Mouse (Mus musculus) kidney, postnatal 0 days (tissue): ENCODE data around the gene Mmd2. TPM values are rescaled to one million over a fixed set of nuclear protein-coding genes. Genes with fewer than 3 reads are reported as not detected.
A peak's percentile ranks its signal among the peaks of the same experiment; 100 is the strongest.

Experiments used
- ATAC-seq: fragments of 200-750 bp; cut with Nextera tagmentation; replicated peaks from 2 replicates; pipeline ENCODE4 v1.8.0; 2017; ENCODE audit warnings: low read depth, moderate number of reproducible peaks, moderate TSS enrichment, moderate library complexity; ENCODE audit not compliant: low FRiP score
- DNase-seq: peaks from one replicate; pipeline ENCODE4 v3.0.0-alpha.2; 2016; ENCODE audit warnings: low spot score
- H3K27ac ChIP-seq: fragments of 300-500 bp; sonication (generic); 2 replicates; pipeline ENCODE4 v1.5.1; 2014; ENCODE audit warnings: mild to moderate bottlenecking
- H3K27me3 ChIP-seq: fragments of 300-500 bp; sonication (generic); 2 replicates; pipeline ENCODE4 v1.6.1; 2014; ENCODE audit warnings: low read length, mixed read lengths; ENCODE audit not compliant: insufficient read depth
- H3K36me3 ChIP-seq: fragments of 300-500 bp; sonication (generic); 2 replicates; pipeline ENCODE4 v1.6.1; 2014; ENCODE audit warnings: low read length, mixed read lengths; ENCODE audit not compliant: insufficient read depth
- H3K4me1 ChIP-seq: fragments of 300-500 bp; sonication (generic); replicated peaks from 2 replicates; pipeline ENCODE4 v1.6.1; 2014; ENCODE audit warnings: antibody characterized with exemption, low read length, mixed read lengths; ENCODE audit not compliant: insufficient read depth
- H3K4me2 ChIP-seq: fragments of 300-500 bp; sonication (generic); 2 replicates; pipeline ENCODE4 v1.6.1; 2014; ENCODE audit warnings: mild to moderate bottlenecking, low read length, moderate library complexity, mixed read lengths
- H3K4me3 ChIP-seq: fragments of 300-500 bp; sonication (generic); replicated peaks from 2 replicates; pipeline ENCODE4 v1.5.1; 2014; ENCODE audit warnings: low read depth, low read length
- H3K9ac ChIP-seq: fragments of 300-500 bp; sonication (generic); 2 replicates; pipeline ENCODE4 v1.6.1; 2014; ENCODE audit warnings: low read depth, low read length
- H3K9me3 ChIP-seq: fragments of 300-500 bp; sonication (generic); replicated peaks from 2 replicates; pipeline ENCODE4 v1.6.1; 2016; ENCODE audit warnings: low read length, inconsistent platforms, mixed read lengths
- CTCF ChIP-seq: IDR thresholded peaks from 2 replicates; pipeline ENCODE4 v1.5.1; 2016; ENCODE audit warnings: antibody characterized with exemption, low read depth, mild to moderate bottlenecking, moderate library complexity
- WGBS: fragments of 180-500 bp; shearing (Covaris S2); extraction: QIAGEN DNeasy Blood & Tissue Kit; methylation state at CpG from one replicate; pipeline ENCODE4 v1.1.7; 2014; 5-methylcytosine and 5-hydroxymethylcytosine counted together
- polyA plus RNA-seq: library from polyadenylated mRNA; unstranded; fragments of >200 nt; fragmentation: Nextera tagmentation; extraction: Ambion mirVana; gene quantifications from 2 replicates; pipeline ENCODE4 v1.2.1, GENCODE M21; 2015

The Mmd2 gene
- polyA plus RNA-seq, 1 experiment from 2014 or later = 0.64 TPM

GRCm38 (mm10) chr5:142545014-142545795, 63.4 kb downstream of the Mmd2 start:
- H3K27me3 ChIP-seq = no peaks in the 10 kb centered on the region
- TF ChIP-seq CTCF = no peak
- no peak overlapping the region for H3K4me3 ChIP-seq
- no peaks in the 10 kb centered on the region for H3K36me3 ChIP-seq
- no peak overlapping the region for H3K4me2 ChIP-seq
- no peak for ATAC-seq
- no peaks in the 10 kb centered on the region for H3K9me3 ChIP-seq
- no peak overlapping the region for H3K9ac ChIP-seq
- H3K27ac ChIP-seq = no peak overlapping the region
- peak; percentile 54 for DNase-seq
- peaks cover 8% of the 10 kb centered on the region; the same call in 1 of the 2 replicates for H3K4me1 ChIP-seq
- WGBS = 62% methylated on average over 5 of the region's 5 CpGs

GRCm38 (mm10) chr5:142537286-142537685, 71.3 kb downstream of the Mmd2 start:
- no peaks in the 10 kb centered on the region for H3K36me3 ChIP-seq
- no peak for TF ChIP-seq CTCF
- no peak overlapping the region for H3K9ac ChIP-seq
- DNase-seq = no peak
- no peak for ATAC-seq
- no peaks in the 10 kb centered on the region for H3K9me3 ChIP-seq
- H3K4me3 ChIP-seq = no peak overlapping the region
- H3K4me1 ChIP-seq = no peaks in the 10 kb centered on the region
- H3K27ac ChIP-seq = no peak overlapping the region
- H3K4me2 ChIP-seq = no peak overlapping the region
- H3K27me3 ChIP-seq = no peaks in the 10 kb centered on the region
- 74% methylated on average over 3 of the region's 3 CpGs for WGBS

GRCm38 (mm10) chr5:142535388-142535787, 73.2 kb downstream of the Mmd2 start:
- H3K4me2 ChIP-seq = no peak overlapping the region
- no peak overlapping the region for H3K27ac ChIP-seq
- no peaks in the 10 kb centered on the region for H3K9me3 ChIP-seq
- H3K36me3 ChIP-seq = no peaks in the 10 kb centered on the region
- no peak overlapping the region for H3K9ac ChIP-seq
- no peak overlapping the region for H3K4me3 ChIP-seq
- no peak for ATAC-seq
- H3K4me1 ChIP-seq = no peaks in the 10 kb centered on the region
- no peak for TF ChIP-seq CTCF
- DNase-seq = no peak
- H3K27me3 ChIP-seq = no peaks in the 10 kb centered on the region
- WGBS = 79% methylated on average over 4 of the region's 4 CpGs

GRCm38 (mm10) chr5:142529915-142530314, 78.7 kb downstream of the Mmd2 start, which contains the start of gene Papolb:
TSS of gene Papolb (minus strand) at chr5:142530076.
- no peak for DNase-seq
- H3K36me3 ChIP-seq = no peaks in the 10 kb centered on the region

GRCm38 (mm10) chr5:142524711-142525464, 83.7 kb downstream of the Mmd2 start:
- Histone ChIP-seq H3K4me2 (no peak overlapping the region), H3K4me1 (no peaks in the 10 kb centered on the region), H3K4me3 (no peak overlapping the region), H3K36me3 (no peaks in the 10 kb centered on the region), H3K9ac (no peak overlapping the region), H3K27me3 (no peaks in the 10 kb centered on the region; the same call in 1 of the 2 replicates), H3K9me3 (0 out of 2 replicates have a peak, but pooled peaks cover 3% of the 10 kb centered on the region), H3K27ac (no peak overlapping the region)
- no peak for TF ChIP-seq CTCF
- no peak for ATAC-seq
- DNase-seq = no peak
- 66% methylated on average over 8 of the region's 8 CpGs for WGBS

More at GRCm38 (mm10) chr5:142529915-142530314, 78.7 kb downstream of the Mmd2 start, which contains the start of gene Papolb:
- Histone ChIP-seq H3K4me2 (peak within 1 kb of the TSS; percentile 36), H3K4me3 (0 out of 2 replicates have a peak within 1 kb of the TSS, but pooled peaks have one; percentile 11), H3K9me3 (no peaks in the 10 kb centered on the region), H3K27ac (no peak within 1 kb of the TSS), H3K4me1 (no peaks in the 10 kb centered on the region), H3K27me3 (no peaks in the 10 kb centered on the region; the same call in 1 of the 2 replicates), H3K9ac (no peak within 1 kb of the TSS)
- no peak for ATAC-seq
- 32% methylated on average over 40 of the region's 41 CpGs for WGBS
- TF ChIP-seq CTCF = no peak

GRCm38 (mm10) chr5:142521195-142521866, 87.3 kb downstream of the Mmd2 start:
- Histone ChIP-seq H3K27me3 (no peaks in the 10 kb centered on the region), H3K9me3 (0 out of 2 replicates have a peak, but pooled peaks cover 3% of the 10 kb centered on the region), H3K4me3 (no peak overlapping the region), H3K4me2 (no peak overlapping the region), H3K36me3 (no peaks in the 10 kb centered on the region), H3K4me1 (no peaks in the 10 kb centered on the region), H3K9ac (no peak overlapping the region), H3K27ac (no peak overlapping the region)
- no peak for DNase-seq
- 85% methylated on average over 11 of the region's 11 CpGs for WGBS
- no peak for TF ChIP-seq CTCF
- no peak for ATAC-seq
